Mouse (Mus musculus): ENCODE data around the gene Vsir.

Gene Vsir

DNA sequence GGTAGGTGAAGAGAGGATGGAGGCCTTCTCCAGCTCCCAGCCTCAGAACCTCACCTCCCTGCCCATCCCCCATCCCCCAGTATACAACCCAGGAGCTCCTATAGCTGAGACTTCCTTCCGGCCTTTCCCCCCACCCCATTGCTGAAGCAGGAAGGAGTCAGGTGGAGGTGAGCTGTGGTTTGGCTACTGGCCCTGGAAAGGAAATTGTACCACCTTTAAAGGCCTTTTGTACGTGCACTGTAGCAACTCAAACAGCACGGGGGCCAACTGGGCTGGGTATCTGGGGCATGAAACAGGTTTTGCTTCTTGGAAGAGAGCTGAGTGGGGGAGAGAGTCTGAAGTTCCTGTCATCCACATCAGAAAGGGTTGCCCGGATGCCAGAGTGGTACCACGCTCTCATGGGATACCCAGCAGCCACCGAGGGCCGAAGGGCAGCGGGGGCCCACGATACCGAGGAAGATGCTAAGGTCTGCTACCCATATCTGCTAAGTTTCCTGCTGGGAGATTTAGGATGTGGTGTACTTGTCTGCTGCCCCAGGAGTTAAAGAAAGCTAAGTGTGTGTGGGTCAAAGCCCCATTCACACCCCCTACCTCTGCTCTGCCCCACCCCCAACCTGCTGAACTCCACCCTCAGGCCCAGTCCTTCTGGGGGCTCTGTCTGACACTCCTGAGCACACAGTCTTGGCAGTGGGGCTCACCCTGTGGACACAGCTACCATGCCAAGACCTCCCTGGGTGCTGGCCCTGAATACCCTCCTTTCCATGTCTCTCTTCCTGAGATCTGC, 34.7 kb downstream of the Vsir start:
- DNase-seq (ENCODE audit: low spot score in 2 of 2): peak; percentile 59 to 64

DNA sequence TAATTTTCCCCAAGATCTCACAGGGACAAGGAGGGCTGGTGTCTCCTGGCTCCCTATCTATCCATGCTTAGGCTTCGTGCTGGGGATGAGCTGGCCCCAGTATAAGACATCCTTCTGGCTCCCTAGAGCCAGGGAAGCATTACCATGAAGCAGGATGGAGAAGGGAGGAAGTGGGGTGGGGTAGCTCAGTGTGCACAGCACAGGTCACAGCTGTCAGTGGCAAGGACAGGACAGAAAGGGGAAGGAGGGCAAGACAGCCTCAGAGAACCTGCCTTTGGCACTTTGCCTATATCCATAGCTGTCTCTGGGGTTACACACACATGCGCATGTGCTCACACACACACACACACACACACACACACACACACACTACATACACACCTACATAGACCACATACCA, 41.7 kb downstream of the Vsir start:
- DNase-seq (ENCODE audit: low spot score in 2 of 2): peak; percentile 49 to 57

DNA sequence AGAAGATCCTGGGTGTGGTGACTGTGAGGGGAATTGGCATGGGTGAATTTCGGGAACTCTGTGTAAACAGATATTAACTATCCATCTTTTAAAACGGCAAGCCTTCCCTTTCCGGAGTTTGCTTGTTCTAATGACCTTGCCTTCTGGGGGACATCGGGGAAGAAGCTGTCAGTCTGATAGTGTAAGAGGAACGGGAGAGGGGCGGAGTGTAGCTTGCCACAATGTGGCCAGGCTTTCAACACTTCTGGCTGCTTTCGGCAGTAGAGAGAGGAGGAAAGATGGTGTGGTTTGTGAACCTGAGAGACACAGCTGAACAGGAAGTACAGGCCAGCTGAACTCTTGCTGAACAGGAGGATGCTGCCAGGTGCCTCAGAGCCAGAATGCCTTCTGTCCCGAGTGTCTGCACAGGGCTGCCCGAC, 42.8 kb downstream of the Vsir start:
- DNase-seq (ENCODE audit: low spot score in 2 of 2): peak; percentile 77 to 83

DNA sequence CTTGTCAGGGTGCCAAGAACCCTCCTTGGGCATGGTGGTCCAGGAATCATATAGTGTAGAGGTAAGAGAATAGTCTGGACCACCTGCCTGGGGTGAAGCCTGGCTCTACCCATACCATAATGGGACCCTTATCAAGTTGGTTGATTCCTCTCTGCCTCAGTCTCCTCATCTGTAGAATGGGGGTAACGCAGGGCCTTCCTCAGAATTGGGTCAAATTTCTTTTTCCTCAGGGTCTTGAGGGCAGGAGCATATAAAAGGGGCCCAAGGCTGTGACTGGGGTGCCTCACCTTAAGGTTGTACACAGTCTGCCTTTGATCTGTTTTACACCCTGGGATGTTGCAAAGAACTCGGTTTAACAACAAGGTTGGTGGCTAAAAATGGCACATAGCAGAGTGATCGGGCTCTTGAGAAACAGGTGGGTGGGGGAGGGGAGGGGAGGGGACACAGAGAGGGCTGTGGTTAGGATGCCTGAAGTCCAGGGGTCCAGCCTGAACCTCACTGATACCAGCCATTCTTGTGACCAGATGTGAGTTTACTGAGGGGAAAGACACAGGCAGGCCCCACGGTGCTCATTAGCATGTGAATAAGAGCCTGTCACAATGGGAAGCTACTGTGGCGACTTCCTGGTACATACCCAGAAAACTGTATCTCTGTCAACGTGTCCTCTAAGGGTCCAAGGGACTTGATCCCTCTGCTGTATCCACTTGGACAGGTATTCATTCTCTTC, 43.7 kb downstream of the Vsir start:
- peak in 1 of 2 experiments; percentile 42 for DNase-seq (ENCODE audit: low spot score in 2 of 2)

DNA sequence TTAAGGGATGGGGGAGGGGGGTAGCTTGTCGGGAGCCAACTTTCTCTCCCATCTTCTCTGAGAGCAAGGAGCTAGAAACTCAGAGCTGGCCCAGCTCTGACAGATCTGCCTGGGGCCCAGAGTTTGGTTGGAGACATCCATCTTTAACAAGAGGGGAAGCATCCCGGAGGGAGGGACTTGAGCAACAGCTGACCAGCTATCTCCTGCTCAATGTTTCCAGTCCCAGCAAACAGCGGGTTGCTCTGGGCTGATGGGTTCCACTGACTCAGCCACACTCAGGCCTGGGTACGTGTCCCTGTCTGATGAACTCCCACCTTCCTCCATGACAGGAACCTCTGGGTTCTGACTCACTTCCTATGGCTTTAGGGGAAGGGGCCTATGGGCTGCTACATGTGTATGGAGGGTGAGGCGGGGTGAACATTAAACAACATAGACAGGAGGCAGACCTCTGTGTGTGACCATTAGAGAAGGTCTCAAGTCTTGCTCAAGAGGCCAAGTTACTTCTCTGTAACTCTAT, 44.3 kb downstream of the Vsir start:
- no peak for DNase-seq (ENCODE audit: low spot score in 2 of 2)

DNA sequence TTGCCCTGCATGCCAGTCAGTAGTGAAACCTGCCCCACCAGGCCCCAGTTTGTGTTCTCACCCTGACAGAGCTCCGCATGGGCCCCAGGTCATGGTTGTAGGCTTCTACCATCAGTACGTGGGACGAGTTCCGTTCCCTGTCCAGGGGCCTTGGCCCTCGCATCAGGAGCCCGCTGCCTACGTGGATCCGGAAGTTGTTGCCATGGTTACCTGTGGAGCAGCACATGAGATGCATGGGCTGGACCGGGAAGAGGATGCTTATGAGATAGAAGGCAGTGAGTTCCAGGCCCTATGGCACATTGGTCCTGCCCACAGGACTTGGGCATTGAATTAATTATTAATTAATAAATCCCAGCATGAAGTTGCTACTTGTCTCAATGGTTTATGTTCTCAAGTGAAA, 45.0 kb downstream of the Vsir start:
- DNase-seq (ENCODE audit: low spot score in 2 of 2): no peak

DNA sequence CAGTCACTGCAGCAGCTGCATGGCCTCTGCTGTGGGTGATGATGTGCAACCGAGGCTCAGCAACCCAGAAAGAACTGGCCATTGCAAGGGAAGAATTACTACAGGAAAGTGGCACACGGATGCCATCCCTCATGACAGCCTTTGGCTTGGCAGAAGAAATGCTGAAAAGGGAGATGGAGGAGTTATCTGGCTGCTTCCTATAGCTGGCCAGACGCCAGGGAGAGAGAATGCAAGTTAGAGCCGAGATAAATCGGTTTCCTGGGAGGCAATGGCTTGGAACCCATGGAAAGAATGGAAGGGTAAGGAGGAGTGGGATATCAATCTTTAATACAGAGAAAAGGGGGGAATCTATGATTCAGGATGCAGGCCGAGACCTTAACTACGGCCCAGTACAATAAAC, 48.3 kb downstream of the Vsir start:
- no peak for DNase-seq (ENCODE audit: low spot score in 2 of 2)

DNA sequence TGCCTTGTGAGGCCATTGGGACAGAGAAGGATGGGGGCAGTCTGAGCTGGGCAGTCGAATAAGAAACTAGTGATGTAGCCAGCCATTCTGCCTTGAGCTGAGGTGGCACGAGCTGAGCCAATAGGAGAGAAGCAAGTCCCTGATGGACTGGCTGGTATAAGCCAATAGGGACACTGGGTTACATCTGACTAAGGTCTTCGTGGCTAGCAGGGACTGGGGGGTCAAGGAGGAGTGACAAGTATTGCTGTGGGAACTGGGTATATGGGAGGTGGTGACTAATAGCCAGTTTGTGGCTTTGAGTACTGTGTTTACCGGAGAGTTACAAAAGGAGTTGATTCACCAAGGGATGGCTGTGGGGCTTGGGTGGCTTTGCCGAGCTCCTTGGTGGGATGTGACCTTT, 49.0 kb downstream of the Vsir start:
- DNase-seq (ENCODE audit: low spot score in 2 of 2): no peak

DNA sequence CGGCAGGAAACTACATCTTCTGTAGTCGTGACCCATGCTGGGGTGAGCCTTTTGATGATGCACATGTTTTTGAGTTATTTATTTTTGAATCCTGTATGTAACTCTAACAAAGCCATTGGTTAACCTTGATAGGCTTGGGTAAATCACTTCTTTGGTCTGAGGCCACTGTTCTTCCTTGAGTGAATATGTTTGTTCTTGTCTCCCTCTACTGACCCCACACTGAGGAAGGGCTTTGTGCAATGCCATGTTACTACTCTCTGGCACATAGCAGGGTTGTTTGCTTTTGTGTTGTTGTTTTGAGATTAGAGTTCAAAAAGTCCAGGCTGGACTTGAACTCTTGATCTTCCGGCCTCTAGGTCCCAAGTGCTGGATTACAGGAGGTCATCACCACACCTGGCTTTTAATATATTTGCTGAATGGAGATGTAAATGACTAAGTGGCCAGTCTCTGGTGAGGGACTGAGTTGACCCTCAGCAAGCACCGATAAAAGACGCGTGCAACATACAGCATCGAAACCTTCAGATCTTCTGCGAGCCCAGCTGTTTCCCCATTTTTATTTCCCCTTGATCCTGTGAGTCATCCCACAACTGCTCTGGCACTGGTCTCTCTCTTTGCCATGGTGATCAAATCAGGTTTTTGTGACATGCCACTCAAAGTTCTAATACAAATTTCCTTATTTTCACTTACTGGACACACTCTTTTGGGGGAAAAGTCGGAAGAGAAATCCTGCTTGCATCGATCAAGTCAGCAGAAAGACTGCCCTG, 51.6 kb downstream of the Vsir start:
- DNase-seq (ENCODE audit: low spot score in 2 of 2): peak in 1 of 2 experiments; percentile 37

DNA sequence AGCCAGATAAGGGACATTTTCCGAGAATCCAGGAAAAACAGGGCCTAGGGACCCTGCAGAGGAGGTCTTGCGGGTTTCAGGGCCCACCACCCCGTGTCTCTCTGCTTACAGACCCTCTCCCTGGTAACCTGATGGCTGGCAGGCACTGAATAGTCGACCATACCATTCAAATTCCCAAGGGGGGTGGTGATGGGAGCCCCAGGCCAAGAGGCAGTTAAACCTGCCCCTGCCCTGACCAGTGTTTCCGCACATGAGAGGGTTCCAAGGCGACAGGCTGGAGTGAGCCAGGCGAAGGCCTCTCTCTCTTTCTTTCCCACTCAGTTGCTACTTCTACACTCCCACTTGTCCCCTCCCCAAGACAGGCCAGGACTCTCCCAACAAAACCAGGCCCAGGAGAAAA, 52.8 kb downstream of the Vsir start, which contains the start of gene Gm17455:
TSS of gene Gm17455 (plus strand) at position 278 of the 400 bp plus-strand sequence.
- no peak for DNase-seq (ENCODE audit: low spot score in 2 of 2)

DNA sequence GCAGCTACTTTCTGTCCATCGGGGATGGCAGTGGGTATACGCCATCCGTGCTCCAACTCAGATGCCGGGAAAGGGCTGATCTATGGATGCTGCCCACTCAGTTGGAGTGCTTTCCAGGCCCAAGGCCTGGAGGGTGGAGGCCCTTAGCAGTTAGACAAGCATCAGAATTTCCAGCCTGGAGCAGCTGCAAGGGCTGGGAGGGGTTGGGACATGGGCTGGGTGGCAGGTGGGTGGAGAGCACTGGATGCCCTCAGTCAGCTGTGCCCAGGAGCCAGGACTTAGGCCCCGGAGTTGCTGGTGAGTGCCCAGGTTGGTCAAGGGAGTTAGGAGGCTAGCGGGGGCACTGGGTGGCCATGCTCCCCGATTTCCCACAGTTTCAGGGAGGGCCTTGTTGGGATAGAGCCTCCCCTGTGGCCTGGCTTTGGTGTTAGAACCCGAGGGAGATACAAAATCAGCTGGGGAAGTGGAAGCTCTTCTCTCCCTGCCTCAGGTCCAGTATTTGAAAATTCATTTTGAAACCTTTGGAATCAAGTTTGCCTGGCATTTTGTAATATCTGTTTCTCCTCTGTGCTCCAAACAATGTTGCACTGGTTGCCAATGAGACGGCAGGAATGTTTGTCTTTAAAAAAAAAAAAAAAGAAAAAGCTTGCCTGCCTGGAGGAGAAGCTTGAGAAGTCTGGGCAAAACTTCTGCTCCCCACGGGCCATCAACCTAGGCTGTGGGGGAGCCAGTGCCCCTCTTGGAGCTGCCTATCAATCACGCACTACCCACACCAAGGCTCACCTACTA, 54.0 kb downstream of the Vsir start:
- DNase-seq (ENCODE audit: low spot score in 2 of 2): no peak

DNA sequence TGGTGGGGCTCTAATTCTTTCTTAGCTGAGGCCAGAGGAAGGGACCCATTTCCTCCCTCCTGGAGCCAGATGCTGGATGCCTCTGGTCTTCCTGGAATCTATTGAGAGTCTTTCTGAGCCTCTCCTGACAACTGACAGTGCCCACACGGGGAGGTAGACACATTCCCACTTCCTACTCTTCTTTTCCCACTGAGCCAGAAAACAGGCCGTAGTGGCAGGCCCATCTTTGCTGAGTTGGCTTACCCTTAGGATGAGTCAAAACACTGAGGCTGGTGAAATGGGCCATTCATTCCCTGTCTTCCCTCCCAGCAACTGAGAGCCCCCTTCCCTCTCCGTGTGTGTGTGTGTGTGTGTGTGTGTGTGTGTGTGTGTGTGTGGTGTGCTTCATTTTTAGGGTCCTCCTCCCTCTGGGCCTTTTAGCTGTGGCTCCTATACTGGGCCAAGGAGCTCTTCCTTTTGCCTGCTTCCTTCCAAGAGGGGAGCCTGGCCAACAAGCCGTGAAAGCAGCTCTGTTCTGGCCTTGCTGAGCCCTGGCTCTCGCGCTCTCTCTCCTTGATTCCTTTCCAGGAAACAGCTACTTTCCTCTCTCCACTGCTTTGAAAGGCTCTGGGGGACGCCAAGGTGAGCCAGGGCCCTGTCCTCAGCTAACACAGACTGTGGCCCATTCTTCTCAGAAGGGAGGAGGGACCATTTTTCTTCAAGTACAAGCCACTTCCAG, 59.0 kb downstream of the Vsir start:
- no peak for DNase-seq (ENCODE audit: low spot score in 2 of 2)

DNA sequence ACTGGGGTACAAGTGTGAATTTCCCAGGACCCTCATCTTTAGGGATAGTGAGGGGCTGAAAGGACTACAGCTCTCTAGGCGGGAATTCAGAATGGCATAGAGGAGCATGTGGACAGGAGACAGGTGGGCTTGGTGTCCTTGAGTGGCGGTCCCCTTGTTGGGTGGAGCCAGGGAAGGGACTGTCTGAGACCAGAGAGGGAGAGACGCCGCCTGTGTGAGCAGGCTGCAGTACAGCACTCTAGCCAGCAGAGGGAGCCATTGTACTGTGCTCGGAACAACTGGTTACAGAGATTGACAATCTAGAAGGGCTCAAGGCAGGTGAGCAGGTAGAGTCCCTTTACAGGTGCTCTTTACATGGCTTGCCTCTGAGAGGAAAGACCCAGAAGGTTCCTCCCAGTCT, 61.2 kb downstream of the Vsir start:
- DNase-seq (ENCODE audit: low spot score in 2 of 2): peak; percentile 52 to 56

DNA sequence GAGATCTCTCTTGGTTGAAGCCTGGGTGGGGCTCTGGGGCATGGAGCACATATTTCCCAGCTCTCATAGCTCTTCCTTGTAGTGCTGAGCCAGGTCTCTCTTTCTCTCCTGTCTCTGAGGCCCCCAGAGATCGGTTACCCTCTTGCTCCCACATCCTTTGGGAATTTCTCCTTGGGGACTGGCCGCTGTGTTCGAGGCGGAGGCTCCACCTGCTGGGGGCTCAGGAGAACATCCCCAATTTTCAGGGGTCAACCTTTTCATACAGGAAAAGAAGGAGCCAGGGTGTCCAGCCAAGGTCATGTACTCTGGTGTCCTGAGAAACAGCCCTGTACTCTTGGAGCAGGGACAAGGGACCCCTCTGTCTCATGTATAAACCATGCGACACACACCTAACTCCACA, 65.1 kb downstream of the Vsir start:
- DNase-seq (ENCODE audit: low spot score in 2 of 2): no peak

DNA sequence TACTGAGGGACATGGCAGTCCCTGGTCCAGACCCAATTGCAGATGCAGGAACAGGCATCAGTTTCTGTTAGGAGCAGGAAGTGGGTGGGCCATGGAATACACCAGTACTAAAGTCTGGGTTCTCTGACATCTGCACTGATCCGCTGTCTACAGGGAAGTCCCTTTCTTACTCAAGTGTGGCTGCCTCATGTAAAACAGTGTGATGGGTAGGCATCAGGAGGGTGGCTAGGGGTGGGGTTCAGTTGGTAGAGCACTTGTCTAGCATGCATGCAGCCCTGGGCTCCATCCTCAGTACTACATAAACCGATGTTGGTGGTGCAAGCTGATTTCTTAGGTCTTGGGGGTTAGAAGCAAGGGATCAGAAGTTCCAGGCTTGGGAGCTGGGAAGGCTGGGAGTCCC, 67.1 kb downstream of the Vsir start:
- DNase-seq (ENCODE audit: low spot score in 2 of 2): peak; percentile 73 to 75

DNA sequence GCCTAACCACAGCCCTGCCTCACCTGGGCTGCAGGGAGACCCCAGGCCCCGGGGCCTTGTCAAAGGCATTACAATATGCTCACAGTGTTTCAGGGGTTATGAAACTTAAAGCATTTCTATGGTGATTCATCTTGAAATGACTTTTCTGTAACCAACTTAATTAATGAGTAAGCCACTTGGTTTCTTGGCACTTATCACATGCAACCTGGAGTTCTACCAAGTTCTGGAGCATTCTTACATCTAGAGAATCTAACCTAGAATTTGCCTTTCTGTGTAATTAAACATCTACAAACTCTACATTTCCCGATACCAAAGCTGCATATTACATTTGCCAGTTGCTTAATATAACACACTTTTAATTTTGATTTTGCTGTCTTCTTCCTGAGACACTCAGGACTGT, 70.4 kb downstream of the Vsir start:
- no peak for DNase-seq (ENCODE audit: low spot score in 2 of 2)

DNA sequence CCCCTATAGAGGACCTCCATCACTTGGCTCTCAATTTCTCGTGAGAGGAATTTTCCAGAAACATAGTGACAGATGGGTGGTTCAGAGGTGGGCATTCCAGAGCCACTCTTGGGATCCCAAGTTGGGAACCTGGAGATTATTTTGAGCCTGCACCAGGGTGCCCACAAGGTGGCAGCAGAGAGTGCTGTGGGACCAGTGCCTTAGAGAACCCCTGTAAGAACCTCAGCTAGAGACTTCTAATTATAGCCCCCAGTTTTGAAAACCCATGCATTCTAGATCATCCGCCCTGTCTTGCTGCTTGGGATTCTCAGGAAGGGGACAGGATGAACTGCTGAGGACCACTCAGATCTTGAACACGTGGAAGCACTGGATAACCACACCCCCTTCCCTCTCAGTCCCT, 71.5 kb downstream of the Vsir start:
- DNase-seq (ENCODE audit: low spot score in 2 of 2): peak; percentile 20 to 30

DNA sequence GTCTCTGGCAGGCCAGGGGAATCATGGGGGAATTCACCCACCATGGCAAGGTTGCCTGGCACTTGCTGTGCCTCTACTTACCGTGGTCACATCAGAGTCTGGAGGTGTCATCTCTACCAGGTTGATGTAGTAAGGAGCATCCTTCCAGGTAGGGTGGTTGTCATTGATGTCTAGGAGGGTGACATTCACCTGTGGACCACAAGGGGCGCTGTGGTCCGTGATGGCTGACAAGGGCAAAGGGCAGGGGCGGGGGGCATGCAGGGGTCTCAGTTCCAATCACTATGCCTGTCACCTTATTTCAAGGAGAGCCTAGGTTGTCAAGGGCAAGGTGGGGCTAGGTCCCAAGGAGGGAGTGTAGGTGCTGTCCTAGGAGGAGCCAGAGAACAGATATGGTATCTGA, 73.0 kb downstream of the Vsir start:
- no peak for DNase-seq (ENCODE audit: low spot score in 2 of 2)
